Mouse (Mus musculus) heart, embryonic 10.5 days (tissue): Measurements from ENCODE around the gene Arhgef39. TPM values are rescaled to one million over a fixed set of nuclear protein-coding genes. Genes with fewer than 3 reads are reported as not detected.

Experiments
- DNase-seq: peaks from one replicate; pipeline ENCODE4 v3.0.0-alpha.2; 2017; ENCODE audit warnings: low spot score
- H3K27ac ChIP-seq: fragments of 300-500 bp; sonication (generic); 2 replicates; pipeline ENCODE4 v1.5.1; 2016; ENCODE audit warnings: mild to moderate bottlenecking
- H3K27me3 ChIP-seq: fragments of 300-500 bp; sonication (generic); 2 replicates; pipeline ENCODE4 v1.6.1; 2016; ENCODE audit warnings: mild to moderate bottlenecking; ENCODE audit not compliant: poor library complexity, insufficient read depth, severe bottlenecking
- H3K36me3 ChIP-seq: fragments of 300-500 bp; sonication (generic); 2 replicates; pipeline ENCODE4 v1.6.1; 2016; ENCODE audit warnings: mild to moderate bottlenecking, moderate library complexity
- H3K4me1 ChIP-seq: fragments of 300-500 bp; sonication (generic); 2 replicates; pipeline ENCODE4 v1.6.1; 2016; ENCODE audit warnings: mild to moderate bottlenecking
- H3K4me3 ChIP-seq: fragments of 300-500 bp; sonication (generic); 2 replicates; pipeline ENCODE4 v1.5.1; 2016; ENCODE audit warnings: mild to moderate bottlenecking, moderate library complexity
- H3K9me3 ChIP-seq: fragments of 300-500 bp; sonication (generic); 2 replicates; pipeline ENCODE4 v1.6.1; 2016; ENCODE audit warnings: mild to moderate bottlenecking, moderate library complexity
- WGBS: fragments of 180-500 bp; shearing (Covaris S2); methylation state at CpG from one replicate; pipeline ENCODE4 v1.1.7; 2016; 5-methylcytosine and 5-hydroxymethylcytosine counted together
- polyA plus RNA-seq: library from polyadenylated mRNA; unstranded; fragments of >200 nt; fragmentation: Nextera tagmentation; extraction: Ambion mirVana; gene quantifications from 2 replicates; pipeline ENCODE4 v1.2.1, GENCODE M21; 2016

Gene Arhgef39
- polyA plus RNA-seq, 1 experiment from 2014 or later, result 40.1 TPM

DNA sequence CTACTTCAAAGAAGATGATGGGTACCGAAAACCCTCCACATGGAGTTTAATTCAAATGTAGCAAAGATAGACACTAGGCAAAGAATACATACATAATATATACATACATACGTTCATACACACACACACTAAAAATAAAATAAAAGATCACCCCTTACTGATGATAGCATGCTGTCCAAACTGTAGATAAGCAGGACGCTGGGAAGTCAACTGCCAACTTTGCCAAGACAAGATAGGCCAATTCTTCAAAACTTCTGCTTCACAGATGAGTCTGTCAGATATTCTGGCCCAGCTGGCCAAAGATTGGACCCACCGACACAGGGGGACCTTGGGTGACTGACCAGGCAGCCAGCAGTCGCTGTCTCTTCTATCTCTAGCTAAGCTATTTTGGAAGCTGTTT lies 36.4 kb downstream of the Arhgef39 start:
- H3K4me1 ChIP-seq, result no peaks in the 10 kb centered on the region
- no peaks in the 10 kb centered on the region for H3K9me3 ChIP-seq
- no peak for DNase-seq
- H3K27ac ChIP-seq, result no peak overlapping the region
- no peaks in the 10 kb centered on the region for H3K36me3 ChIP-seq
- H3K4me3 ChIP-seq, result no peak overlapping the region
- H3K27me3 ChIP-seq, result peaks cover 1% of the 10 kb centered on the region; the same call in 1 of the 2 replicates
- WGBS, result 90% methylated on average over 5 of the region's 5 CpGs

DNA sequence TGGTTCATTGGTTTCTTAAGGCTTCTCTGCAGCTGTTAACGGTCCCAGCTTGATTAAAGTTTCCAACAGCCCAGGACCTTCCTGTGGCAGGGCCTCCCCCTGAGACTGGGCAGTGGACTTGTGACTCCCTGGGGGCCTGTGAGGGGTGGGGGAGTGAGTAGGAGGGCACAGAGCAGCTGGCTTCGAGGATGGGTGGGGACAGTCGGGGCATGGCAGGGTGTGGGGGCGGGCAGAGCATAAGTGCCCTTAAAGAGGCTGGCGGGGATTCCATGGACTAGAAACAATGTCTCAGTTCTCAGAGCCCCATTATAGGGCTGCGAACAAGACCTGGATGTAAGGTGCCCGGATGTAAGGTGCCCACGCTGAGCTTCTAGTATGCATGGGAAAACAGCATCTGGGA lies 42.4 kb downstream of the Arhgef39 start:
- peaks cover 30% of the 10 kb centered on the region for H3K4me1 ChIP-seq
- no peak for DNase-seq
- WGBS, result 9% methylated on average over 8 of the region's 8 CpGs
- H3K9me3 ChIP-seq, result no peaks in the 10 kb centered on the region
- no peaks in the 10 kb centered on the region for H3K36me3 ChIP-seq
- no peak overlapping the region for H3K4me3 ChIP-seq
- 0 out of 2 replicates have a peak overlapping the region, but pooled peaks have one; percentile 36 for H3K27ac ChIP-seq
- peaks cover 49% of the 10 kb centered on the region for H3K27me3 ChIP-seq

DNA sequence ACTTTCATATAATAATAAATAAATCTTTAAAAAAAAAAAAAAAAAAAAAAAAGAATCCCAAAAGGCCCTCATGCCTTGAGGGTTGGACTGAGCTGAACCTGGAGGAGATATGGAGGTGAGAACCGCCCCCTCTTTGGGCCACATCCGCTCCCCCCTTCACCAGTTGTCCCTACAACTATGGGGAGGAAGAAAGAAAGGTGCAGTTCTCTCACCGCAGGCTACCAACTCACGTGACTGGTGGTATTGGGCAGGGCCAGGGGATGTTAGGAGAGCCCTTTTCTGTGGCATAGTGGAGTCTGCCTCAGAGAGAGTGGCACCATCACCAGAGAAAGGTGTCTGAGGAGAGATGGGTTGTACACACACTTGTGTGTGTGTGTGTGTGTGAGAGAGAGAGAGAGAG lies 43.0 kb downstream of the Arhgef39 start:
- DNase-seq, result no peak
- Histone ChIP-seq H3K4me3 (no peak overlapping the region), H3K4me1 (peaks cover 31% of the 10 kb centered on the region), H3K9me3 (no peaks in the 10 kb centered on the region), H3K36me3 (no peaks in the 10 kb centered on the region), H3K27me3 (peaks cover 55% of the 10 kb centered on the region), H3K27ac (no peak overlapping the region)
- 16% methylated on average over 4 of the region's 4 CpGs for WGBS

DNA sequence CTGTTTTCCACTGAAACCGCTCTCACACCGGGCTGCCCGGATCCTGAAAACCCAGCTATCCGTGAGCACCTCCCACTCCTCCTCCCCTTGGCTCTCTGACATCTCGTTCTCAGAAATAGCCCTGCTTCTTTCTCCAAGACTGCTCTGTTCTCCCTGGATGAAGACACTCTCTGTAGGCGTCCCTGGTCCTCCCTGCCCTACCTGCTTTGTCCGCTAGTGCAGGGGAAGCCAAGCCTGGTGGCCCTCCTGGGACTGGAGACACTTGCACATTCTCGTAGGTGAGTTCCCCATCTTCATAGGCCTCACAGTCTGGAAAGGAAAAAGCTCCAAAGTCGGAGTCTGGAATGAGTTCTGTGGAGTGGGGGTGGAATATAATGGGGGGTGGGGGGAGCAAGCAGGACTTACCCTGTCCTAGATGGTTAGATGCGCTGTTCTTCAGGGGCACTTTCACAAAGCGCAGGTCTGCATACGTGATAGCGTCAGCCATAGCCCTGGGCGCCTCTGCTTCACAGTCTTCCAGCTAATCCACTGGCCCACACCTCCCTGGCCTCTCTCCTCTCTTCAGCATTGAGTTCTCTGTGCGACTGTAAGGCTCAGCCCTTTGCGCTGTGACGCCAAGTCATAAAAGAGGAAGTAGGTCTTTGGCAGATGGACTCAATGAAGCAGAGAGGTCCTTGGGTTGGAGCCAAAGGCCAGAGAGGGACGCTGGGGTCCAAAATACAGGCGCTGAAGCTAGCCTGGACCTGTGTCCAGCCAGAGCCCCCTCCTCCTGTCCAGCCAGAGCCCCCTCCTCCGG lies 45.3 kb downstream of the Arhgef39 start, which contains the start of gene Cd72:
Gene Cd72 (minus strand): TSS at position 588 of the 796 bp plus-strand sequence.
- peaks cover 31% of the 10 kb centered on the region for H3K4me1 ChIP-seq
- H3K36me3 ChIP-seq, result no peaks in the 10 kb centered on the region
- DNase-seq, result no peak
- H3K9me3 ChIP-seq, result no peaks in the 10 kb centered on the region
- 26% methylated on average over 20 of the region's 20 CpGs for WGBS
- H3K4me3 ChIP-seq, result peak within 1 kb of the TSS; percentile 56
- peaks cover 61% of the 10 kb centered on the region for H3K27me3 ChIP-seq
- no peak within 1 kb of the TSS; the same call in 1 of the 2 replicates for H3K27ac ChIP-seq

DNA sequence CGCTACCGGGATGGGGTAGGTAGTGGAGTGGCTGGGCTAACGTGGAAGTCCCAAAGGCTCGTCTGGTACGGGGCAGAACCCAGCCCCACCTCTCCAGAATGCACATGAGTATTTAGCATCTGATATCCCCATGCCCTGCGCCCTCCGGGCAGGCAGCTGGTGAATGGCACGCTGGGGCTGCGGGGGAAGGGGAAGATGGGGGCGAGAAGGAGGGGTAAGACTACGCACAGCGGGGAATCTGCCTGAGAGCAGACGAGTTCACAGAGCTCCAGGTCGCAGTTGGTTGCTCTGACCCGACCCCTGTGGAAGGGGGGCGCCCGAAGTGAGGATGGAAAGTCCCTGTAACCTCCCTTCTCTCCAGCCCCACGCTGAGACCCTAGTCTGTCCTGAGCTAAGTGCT lies 46.1 kb downstream of the Arhgef39 start:
- WGBS, result under 1% methylated on average over 18 of the region's 18 CpGs
- Histone ChIP-seq H3K27me3 (peaks cover 61% of the 10 kb centered on the region), H3K4me3 (peak overlapping the region; percentile 56), H3K4me1 (peaks cover 31% of the 10 kb centered on the region), H3K36me3 (0 out of 2 replicates have a peak, but pooled peaks cover under 1% of the 10 kb centered on the region), H3K9me3 (no peaks in the 10 kb centered on the region), H3K27ac (no peak overlapping the region; the same call in 1 of the 2 replicates)
- no peak for DNase-seq

DNA sequence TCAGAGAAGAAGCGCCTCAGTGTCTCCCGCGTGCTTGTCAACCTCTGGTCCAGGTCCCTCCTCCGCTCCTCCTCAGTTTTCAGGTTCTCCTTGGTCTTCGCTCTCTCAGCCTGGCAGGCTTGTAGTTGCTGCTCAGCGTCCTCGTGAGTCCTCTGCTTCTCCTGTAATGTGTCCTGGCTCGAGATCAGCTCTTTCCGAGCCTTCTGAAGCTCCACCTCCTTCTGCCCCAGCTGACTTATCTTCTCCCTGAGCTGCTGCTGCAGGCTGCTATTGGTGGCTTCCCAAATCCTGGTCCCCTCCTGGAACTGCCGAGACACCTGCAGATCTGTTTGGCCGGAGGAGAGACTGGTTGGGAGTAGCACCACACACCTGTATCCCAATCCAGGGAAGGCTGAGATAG lies 47.2 kb downstream of the Arhgef39 start:
- no peak for DNase-seq
- Histone ChIP-seq H3K4me1 (peaks cover 31% of the 10 kb centered on the region), H3K27ac (no peak overlapping the region), H3K9me3 (no peaks in the 10 kb centered on the region), H3K27me3 (peaks cover 58% of the 10 kb centered on the region), H3K4me3 (peak overlapping the region; percentile 4; the same call in 1 of the 2 replicates), H3K36me3 (peaks cover 12% of the 10 kb centered on the region)
- 43% methylated on average over 11 of the region's 11 CpGs for WGBS

DNA sequence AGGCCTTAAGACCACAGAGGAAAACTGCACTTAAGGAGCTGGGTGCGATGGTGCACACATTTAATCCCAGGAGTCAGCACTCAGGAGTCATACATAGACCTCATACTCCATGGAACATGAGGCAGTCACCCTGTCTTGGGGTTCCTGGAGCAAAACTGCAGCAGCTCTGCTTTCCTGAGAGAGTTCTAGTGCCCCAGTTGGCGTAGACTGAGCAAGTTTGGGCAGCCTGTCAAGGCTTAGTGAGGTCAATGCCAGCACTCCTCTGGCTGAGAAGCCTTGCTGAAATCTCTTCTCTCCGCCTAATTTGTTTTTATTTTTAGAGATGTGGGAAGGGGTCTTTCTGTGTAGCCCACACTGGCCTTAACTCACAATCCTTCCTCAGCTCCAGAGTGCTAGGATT lies 50.9 kb downstream of the Arhgef39 start:
- no peak for DNase-seq
- WGBS, result 84% methylated on average over 3 of the region's 3 CpGs
- H3K9me3 ChIP-seq, result no peaks in the 10 kb centered on the region
- H3K27ac ChIP-seq, result no peak overlapping the region
- peaks cover 38% of the 10 kb centered on the region for H3K36me3 ChIP-seq
- no peak overlapping the region for H3K4me3 ChIP-seq
- peaks cover 27% of the 10 kb centered on the region for H3K27me3 ChIP-seq
- peaks cover 26% of the 10 kb centered on the region for H3K4me1 ChIP-seq

DNA sequence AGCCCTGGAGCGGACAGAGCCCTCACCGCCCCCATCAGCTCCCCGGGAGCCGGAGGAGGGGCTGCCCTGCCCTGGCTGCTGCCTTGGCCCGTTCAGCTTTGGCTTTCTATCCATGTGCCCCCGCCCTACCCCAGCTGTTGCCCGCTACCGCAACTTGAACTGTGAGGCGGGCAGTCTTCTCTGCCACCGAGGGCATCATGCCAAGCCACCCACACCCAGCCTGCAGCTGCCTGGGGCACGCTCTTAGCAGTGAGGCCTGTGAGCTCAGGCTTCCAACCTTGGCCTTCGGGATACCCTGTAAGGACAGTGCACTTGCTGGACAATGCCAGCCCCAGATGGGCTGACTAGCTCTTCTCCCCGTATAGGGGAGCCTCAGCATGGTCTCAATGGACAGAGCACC lies 52.2 kb downstream of the Arhgef39 start:
- Histone ChIP-seq H3K27me3 (peaks cover 14% of the 10 kb centered on the region), H3K4me1 (peaks cover 14% of the 10 kb centered on the region), H3K4me3 (no peak overlapping the region), H3K9me3 (no peaks in the 10 kb centered on the region), H3K27ac (no peak overlapping the region), H3K36me3 (peaks cover 38% of the 10 kb centered on the region)
- WGBS, result 90% methylated on average over 13 of the region's 13 CpGs
- no peak for DNase-seq

Other genes with a start within 250 kb of the Arhgef39 start
- 0.10 and 0.46 TPM in 2 replicates for gene Atp8b5, start 232.5 kb downstream of the Arhgef39 start, polyA plus RNA-seq
- 9.9 and 11.2 TPM in 2 replicates for gene Rusc2, start 117.7 kb downstream of the Arhgef39 start, polyA plus RNA-seq
- not detected in 2 replicates for gene Fam166b, start 70.6 kb downstream of the Arhgef39 start, polyA plus RNA-seq
- 5.0 and 6.3 TPM in 2 replicates for gene Tesk1, start 57.8 kb downstream of the Arhgef39 start, polyA plus RNA-seq
- gene Cd72, start 45.1 kb downstream of the Arhgef39 start, polyA plus RNA-seq, result 0.70 and 1.4 TPM in 2 replicates
- gene Sit1, start 16.0 kb downstream of the Arhgef39 start, polyA plus RNA-seq, result not detected in 2 replicates
- 67.2 and 71.7 TPM in 2 replicates for gene Ccdc107, start 6.8 kb downstream of the Arhgef39 start, polyA plus RNA-seq
- gene Car9, start 7.3 kb upstream of the Arhgef39 start, polyA plus RNA-seq, result 1.4 and 1.7 TPM in 2 replicates
- gene Tpm2, start 24.1 kb upstream of the Arhgef39 start, polyA plus RNA-seq, result 135 and 142 TPM in 2 replicates
- 63.8 and 68.8 TPM in 2 replicates for gene Creb3, start 62.6 kb upstream of the Arhgef39 start, polyA plus RNA-seq
- gene Tln1, start 63.0 kb upstream of the Arhgef39 start, polyA plus RNA-seq, result 82.7 and 99.6 TPM in 2 replicates
- gene Rgp1, start 79.0 kb upstream of the Arhgef39 start, polyA plus RNA-seq, result 20.9 and 29.7 TPM in 2 replicates
- 22.8 and 27.6 TPM in 2 replicates for gene Gba2, start 79.2 kb upstream of the Arhgef39 start, polyA plus RNA-seq
- 1.6 and 1.8 TPM in 2 replicates for gene Msmp, start 84.8 kb upstream of the Arhgef39 start, polyA plus RNA-seq
- gene Npr2, start 132.2 kb upstream of the Arhgef39 start, polyA plus RNA-seq, result 5.5 and 5.6 TPM in 2 replicates
- 0.63 and 2.0 TPM in 2 replicates for gene Spag8, start 153.9 kb upstream of the Arhgef39 start, polyA plus RNA-seq
- 101 and 117 TPM in 2 replicates for gene Hint2, start 156.8 kb upstream of the Arhgef39 start, polyA plus RNA-seq
- 2.7 and 3.3 TPM in 2 replicates for gene Tmem8b, start 169.3 kb upstream of the Arhgef39 start, polyA plus RNA-seq
- gene Fam221b, start 169.4 kb upstream of the Arhgef39 start, polyA plus RNA-seq, result 1.7 and 1.9 TPM in 2 replicates
- gene Olfr70, start 201.1 kb upstream of the Arhgef39 start, polyA plus RNA-seq, result not detected in 2 replicates
- gene Olfr71, start 210.6 kb upstream of the Arhgef39 start, polyA plus RNA-seq, result not detected in 2 replicates
- 0.53 and 0.92 TPM in 2 replicates for gene Hrct1, start 227.5 kb upstream of the Arhgef39 start, polyA plus RNA-seq
- gene Spaar, start 230.3 kb upstream of the Arhgef39 start, polyA plus RNA-seq, result 0.16 and 0.23 TPM in 2 replicates